Mouse (Mus musculus): ENCODE data around the gene Sema3f. TPM values are rescaled to one million over a fixed set of nuclear protein-coding genes. Genes with fewer than 3 reads are reported as not detected.

Gene Sema3f
- polyA plus RNA-seq, 1 experiment from 2014 or later = 30.2 TPM

DNA sequence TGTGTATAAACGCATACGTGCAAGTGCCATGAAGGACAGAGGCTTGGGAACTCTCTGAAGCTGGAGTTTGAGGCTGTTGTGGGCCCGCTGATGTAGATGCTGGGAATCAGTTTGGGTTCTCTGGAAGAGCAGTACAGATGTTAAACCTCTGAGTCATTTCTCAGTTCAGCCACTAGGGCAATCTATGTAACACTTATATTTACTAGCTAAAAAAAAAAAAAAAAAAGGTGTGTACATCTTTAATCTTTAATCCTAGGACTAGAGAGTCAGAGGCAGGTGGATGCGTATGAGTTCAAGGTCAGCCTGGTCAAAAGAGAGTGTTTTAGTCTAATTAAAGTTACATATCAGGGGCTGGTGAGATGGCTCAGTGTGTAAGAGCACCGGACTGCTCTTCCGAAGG, 63.3 kb downstream of the Sema3f start:
- Histone ChIP-seq H3K27me3 (ENCODE audit: control insufficient read depth, insufficient read depth, low read length) (no peaks in the 10 kb centered on the region), H3K9me3 (ENCODE audit: control insufficient read depth, low read depth, low read length) (no peaks in the 10 kb centered on the region), H3K27ac (ENCODE audit: low read length) (no peak overlapping the region), H3K9ac (replicated peaks; ENCODE audit: low read depth, low read length) (no peak overlapping the region), H3K4me3 (ENCODE audit: low read depth, low read length) (no peak overlapping the region), H3K4me1 (ENCODE audit: control insufficient read depth, insufficient read depth, low read length) (peaks cover 12% of the 10 kb centered on the region; the same call in 1 of the 2 replicates), H3K36me3 (ENCODE audit: control insufficient read depth, insufficient read depth, low read length) (no peaks in the 10 kb centered on the region), H3K4me2 (replicated peaks; ENCODE audit: low read depth, low read length) (no peak overlapping the region)
- no peak for ATAC-seq (ENCODE audit: insufficient number of reproducible peaks, insufficient read depth, low FRiP score, low read depth)
- WGBS = 77% methylated on average over 6 of the region's 6 CpGs

DNA sequence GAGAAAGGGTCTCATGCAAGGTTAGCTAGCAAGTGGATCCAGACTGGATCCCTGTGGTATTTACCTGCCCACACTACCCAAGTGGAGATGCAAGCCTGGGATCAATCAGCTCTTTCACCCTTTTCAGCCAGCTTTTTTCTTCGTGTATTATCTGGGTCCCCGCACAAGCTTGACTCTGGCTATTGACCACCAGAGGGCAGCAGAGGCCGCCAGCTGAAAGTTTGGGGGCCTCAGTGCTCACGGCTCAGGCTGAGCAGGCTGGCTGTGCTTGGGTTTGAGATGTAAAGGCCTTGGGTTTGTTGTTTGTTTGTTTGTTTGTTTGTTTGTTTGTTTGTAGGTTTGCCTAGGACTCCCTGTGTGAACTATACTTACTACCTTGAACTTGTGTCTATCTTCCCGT, 64.7 kb downstream of the Sema3f start:
- WGBS = 15% methylated on average over 5 of the region's 5 CpGs
- ATAC-seq (ENCODE audit: insufficient number of reproducible peaks, insufficient read depth, low FRiP score, low read depth) = no peak; the same call in 1 of the 2 replicates

DNA sequence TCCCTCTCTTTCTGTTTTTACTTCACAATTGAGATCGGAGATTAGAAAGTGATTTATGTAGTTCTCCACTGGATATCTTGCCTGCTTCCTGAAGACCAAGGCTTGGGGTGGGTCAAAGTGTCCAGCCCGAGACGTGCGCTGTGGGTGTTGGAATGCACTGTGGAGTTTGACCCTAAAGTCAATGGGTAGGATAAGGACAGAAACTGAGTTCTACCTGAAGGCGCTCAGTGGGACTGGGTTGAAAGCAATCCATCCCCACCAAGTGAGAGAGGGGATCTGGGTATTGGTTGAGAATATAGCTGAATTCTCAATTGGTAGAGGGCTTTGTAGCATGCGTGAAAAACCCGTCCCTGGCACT, 65.1 kb downstream of the Sema3f start:
- Histone ChIP-seq H3K27me3 (ENCODE audit: control insufficient read depth, insufficient read depth, low read length) (no peaks in the 10 kb centered on the region), H3K36me3 (ENCODE audit: control insufficient read depth, insufficient read depth, low read length) (no peaks in the 10 kb centered on the region), H3K4me1 (ENCODE audit: control insufficient read depth, insufficient read depth, low read length) (0 out of 2 replicates have a peak, but pooled peaks cover 5% of the 10 kb centered on the region), H3K9me3 (ENCODE audit: control insufficient read depth, low read depth, low read length) (no peaks in the 10 kb centered on the region), H3K4me2 (replicated peaks; ENCODE audit: low read depth, low read length) (peak overlapping the region; percentile 74), H3K27ac (ENCODE audit: low read length) (no peak overlapping the region), H3K4me3 (ENCODE audit: low read depth, low read length) (0 out of 2 replicates have a peak overlapping the region, but pooled peaks have one; percentile 28), H3K9ac (replicated peaks; ENCODE audit: low read depth, low read length) (peak overlapping the region; percentile 57; the same call in 1 of the 2 replicates)
- ATAC-seq (ENCODE audit: insufficient number of reproducible peaks, insufficient read depth, low FRiP score, low read depth) = no peak; the same call in 1 of the 2 replicates
- WGBS = 43% methylated on average over 7 of the region's 7 CpGs

More for the DNA sequence above, 64.7 kb downstream of the Sema3f start:
- Histone ChIP-seq H3K4me1 (ENCODE audit: control insufficient read depth, insufficient read depth, low read length) (peaks cover 7% of the 10 kb centered on the region; the same call in 1 of the 2 replicates), H3K27ac (ENCODE audit: low read length) (no peak overlapping the region), H3K36me3 (ENCODE audit: control insufficient read depth, insufficient read depth, low read length) (no peaks in the 10 kb centered on the region), H3K9ac (replicated peaks; ENCODE audit: low read depth, low read length) (no peak overlapping the region), H3K27me3 (ENCODE audit: control insufficient read depth, insufficient read depth, low read length) (no peaks in the 10 kb centered on the region), H3K4me3 (ENCODE audit: low read depth, low read length) (no peak overlapping the region), H3K4me2 (replicated peaks; ENCODE audit: low read depth, low read length) (0 out of 2 replicates have a peak overlapping the region, but pooled peaks have one; percentile 74), H3K9me3 (ENCODE audit: control insufficient read depth, low read depth, low read length) (no peaks in the 10 kb centered on the region)

DNA sequence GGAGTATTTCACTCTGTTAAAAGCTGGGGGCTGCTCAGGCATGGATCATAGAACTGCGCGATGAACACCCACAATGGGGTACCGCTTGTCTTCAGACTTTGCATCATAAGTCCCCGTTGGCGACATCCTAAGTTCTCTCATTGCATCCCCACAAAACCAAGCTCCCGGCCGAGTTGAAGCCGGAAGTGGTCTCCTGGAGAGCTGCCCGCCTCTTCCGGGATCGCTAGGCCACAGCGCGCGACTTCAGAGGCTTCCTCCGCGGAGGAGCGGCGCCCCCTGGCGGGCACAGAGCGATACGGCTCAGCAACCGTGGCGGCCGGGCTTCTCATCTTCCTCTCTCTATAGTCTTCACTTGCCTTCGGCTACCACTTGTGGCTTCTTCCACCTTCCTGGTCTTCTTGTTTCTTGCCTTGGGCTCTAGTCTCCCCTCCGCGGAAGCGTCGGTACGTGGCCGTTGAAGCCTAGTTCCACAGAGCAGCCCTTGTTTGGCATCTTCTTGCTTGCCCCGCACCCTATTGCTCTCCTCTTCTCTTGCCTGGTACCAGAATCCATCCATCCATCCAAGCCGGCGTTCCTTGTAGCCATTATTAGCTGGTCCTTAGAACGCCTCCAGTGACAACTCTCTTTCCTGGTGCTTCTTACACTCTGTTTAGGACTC, 65.7 kb downstream of the Sema3f start:
- Histone ChIP-seq H3K9ac (replicated peaks; ENCODE audit: low read depth, low read length) (peak overlapping the region; percentile 57), H3K4me3 (ENCODE audit: low read depth, low read length) (peak overlapping the region; percentile 28), H3K4me2 (replicated peaks; ENCODE audit: low read depth, low read length) (peak overlapping the region; percentile 74), H3K27me3 (ENCODE audit: control insufficient read depth, insufficient read depth, low read length) (no peaks in the 10 kb centered on the region), H3K4me1 (ENCODE audit: control insufficient read depth, insufficient read depth, low read length) (0 out of 2 replicates have a peak, but pooled peaks cover 5% of the 10 kb centered on the region), H3K27ac (ENCODE audit: low read length) (peak overlapping the region; percentile 52; the same call in 1 of the 2 replicates), H3K9me3 (ENCODE audit: control insufficient read depth, low read depth, low read length) (no peaks in the 10 kb centered on the region), H3K36me3 (ENCODE audit: control insufficient read depth, insufficient read depth, low read length) (no peaks in the 10 kb centered on the region)
- ATAC-seq (ENCODE audit: insufficient number of reproducible peaks, insufficient read depth, low FRiP score, low read depth) = peak; percentile 57; the same call in 1 of the 2 replicates
- WGBS = 4% methylated on average over 35 of the region's 35 CpGs

DNA sequence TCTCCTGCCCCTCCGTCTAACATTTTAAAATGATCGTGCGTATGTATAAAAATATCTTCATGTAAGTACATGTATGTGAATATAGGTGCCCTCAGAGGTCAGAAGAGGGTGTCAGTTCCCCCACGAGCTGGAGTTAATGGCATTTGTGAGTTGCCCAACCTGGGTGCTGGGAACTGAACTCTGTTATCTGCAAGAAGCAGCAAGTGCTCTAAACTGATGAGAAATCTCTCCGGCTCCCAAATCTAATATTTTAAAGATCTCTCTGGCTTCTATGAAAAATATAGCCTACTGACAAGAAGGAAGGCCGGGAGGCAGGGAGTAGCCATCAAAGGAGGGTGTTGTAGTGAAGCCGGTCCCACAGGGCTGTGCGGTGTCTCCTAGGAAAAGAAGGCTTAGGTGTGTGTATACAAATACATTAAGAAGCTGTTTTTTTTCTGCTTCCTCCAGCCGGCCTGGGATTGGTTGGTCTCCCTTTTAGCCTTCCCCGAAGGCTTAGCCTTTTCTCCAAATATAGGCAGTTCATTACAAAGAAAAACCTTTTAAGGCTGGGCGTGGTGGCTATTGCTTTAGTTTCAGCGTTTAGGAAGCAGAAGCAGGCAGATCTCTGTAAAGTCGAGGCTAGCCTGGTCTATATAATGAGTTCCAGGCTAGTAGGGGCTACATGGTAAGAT, 66.6 kb downstream of the Sema3f start:
- no peak overlapping the region for H3K27ac ChIP-seq (ENCODE audit: low read length)
- H3K4me1 ChIP-seq (ENCODE audit: control insufficient read depth, insufficient read depth, low read length) = 0 out of 2 replicates have a peak, but pooled peaks cover 5% of the 10 kb centered on the region
- H3K4me2 ChIP-seq (replicated peaks; ENCODE audit: low read depth, low read length) = peak overlapping the region; percentile 74
- H3K4me3 ChIP-seq (ENCODE audit: low read depth, low read length) = no peak overlapping the region
- WGBS = 90% methylated on average over 13 of the region's 13 CpGs
- H3K9ac ChIP-seq (replicated peaks; ENCODE audit: low read depth, low read length) = no peak overlapping the region
- no peaks in the 10 kb centered on the region for H3K27me3 ChIP-seq (ENCODE audit: control insufficient read depth, insufficient read depth, low read length)
- ATAC-seq (ENCODE audit: insufficient number of reproducible peaks, insufficient read depth, low FRiP score, low read depth) = no peak
- H3K36me3 ChIP-seq (ENCODE audit: control insufficient read depth, insufficient read depth, low read length) = no peaks in the 10 kb centered on the region
- no peaks in the 10 kb centered on the region for H3K9me3 ChIP-seq (ENCODE audit: control insufficient read depth, low read depth, low read length)

DNA sequence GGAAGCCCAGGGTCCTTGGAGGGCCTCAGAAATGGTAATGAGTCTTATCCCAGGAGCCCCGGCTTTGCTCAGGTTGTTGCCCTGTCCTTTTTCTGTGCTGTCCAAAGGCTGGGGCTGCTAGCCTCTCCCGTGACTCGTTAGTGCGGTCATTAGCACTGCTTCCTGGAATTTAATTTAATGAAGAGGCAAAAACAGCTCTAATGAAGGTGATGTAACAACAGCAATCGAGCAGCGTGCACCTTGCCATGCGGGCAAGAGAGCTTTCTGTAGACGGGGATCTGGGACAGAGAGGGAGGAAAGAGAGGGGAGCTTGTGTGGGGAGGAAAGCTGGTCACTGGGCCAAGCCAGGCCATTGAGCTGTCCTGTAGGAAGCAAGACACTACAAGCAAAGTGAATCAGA, 68.6 kb downstream of the Sema3f start:
- H3K4me3 ChIP-seq (ENCODE audit: low read depth, low read length) = no peak overlapping the region
- no peaks in the 10 kb centered on the region for H3K9me3 ChIP-seq (ENCODE audit: control insufficient read depth, low read depth, low read length)
- H3K27ac ChIP-seq (ENCODE audit: low read length) = no peak overlapping the region
- no peaks in the 10 kb centered on the region for H3K27me3 ChIP-seq (ENCODE audit: control insufficient read depth, insufficient read depth, low read length)
- no peaks in the 10 kb centered on the region for H3K36me3 ChIP-seq (ENCODE audit: control insufficient read depth, insufficient read depth, low read length)
- H3K9ac ChIP-seq (replicated peaks; ENCODE audit: low read depth, low read length) = no peak overlapping the region
- no peak for ATAC-seq (ENCODE audit: insufficient number of reproducible peaks, insufficient read depth, low FRiP score, low read depth)
- H3K4me2 ChIP-seq (replicated peaks; ENCODE audit: low read depth, low read length) = no peak overlapping the region
- H3K4me1 ChIP-seq (ENCODE audit: control insufficient read depth, insufficient read depth, low read length) = 0 out of 2 replicates have a peak, but pooled peaks cover 8% of the 10 kb centered on the region
- WGBS = 70% methylated on average over 8 of the region's 8 CpGs

DNA sequence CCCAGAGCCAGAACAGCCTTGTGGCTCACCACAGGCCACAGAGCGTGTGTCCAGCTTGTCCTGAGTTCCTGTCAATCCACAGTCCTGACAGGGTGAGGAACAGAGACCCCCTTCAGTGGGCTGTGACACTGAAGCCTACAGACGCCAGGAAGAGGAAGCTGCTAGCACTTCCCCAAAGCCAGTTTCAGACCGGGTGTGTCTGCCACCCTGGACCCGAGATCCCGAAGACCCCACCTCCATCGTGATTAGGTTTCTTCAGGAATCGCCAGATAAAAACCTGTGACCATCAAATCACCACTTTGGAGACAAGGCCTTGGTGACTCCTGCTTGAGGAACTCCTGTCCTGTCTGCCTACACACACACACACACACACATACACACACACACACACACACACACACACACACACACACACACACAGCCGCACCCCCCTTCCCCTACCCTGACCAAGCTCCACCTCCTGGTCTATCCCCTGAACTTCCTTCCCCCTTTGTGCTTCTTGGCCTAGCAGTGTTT, 70.0 kb downstream of the Sema3f start:
- no peaks in the 10 kb centered on the region for H3K9me3 ChIP-seq (ENCODE audit: control insufficient read depth, low read depth, low read length)
- H3K4me2 ChIP-seq (replicated peaks; ENCODE audit: low read depth, low read length) = no peak overlapping the region
- H3K27me3 ChIP-seq (ENCODE audit: control insufficient read depth, insufficient read depth, low read length) = no peaks in the 10 kb centered on the region
- ATAC-seq (ENCODE audit: insufficient number of reproducible peaks, insufficient read depth, low FRiP score, low read depth) = no peak
- H3K27ac ChIP-seq (ENCODE audit: low read length) = no peak overlapping the region
- no peaks in the 10 kb centered on the region for H3K36me3 ChIP-seq (ENCODE audit: control insufficient read depth, insufficient read depth, low read length)
- H3K9ac ChIP-seq (replicated peaks; ENCODE audit: low read depth, low read length) = no peak overlapping the region
- no peak overlapping the region for H3K4me3 ChIP-seq (ENCODE audit: low read depth, low read length)
- 0 out of 2 replicates have a peak, but pooled peaks cover 9% of the 10 kb centered on the region for H3K4me1 ChIP-seq (ENCODE audit: control insufficient read depth, insufficient read depth, low read length)
- WGBS = 45% methylated on average over 8 of the region's 8 CpGs

DNA sequence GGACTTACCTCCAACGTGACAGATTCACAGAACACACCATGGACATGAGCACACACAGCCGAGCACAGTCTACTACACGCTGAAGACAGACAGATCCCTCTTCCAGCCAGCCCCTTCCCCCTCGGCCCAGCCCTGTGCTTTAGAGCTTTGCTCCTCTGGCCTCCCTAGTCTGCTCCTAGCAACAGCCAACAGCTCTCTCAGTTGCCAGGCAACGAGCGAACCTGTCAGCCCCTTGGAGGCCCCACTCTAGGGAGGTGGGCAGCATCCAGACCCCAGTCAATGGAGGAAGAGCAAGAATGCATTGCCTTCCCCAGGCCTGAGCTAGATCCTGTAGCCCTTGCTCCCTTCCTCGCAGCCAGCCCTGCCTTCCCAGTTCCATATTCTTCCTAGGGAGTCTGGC, 73.2 kb downstream of the Sema3f start:
- no peaks in the 10 kb centered on the region for H3K27me3 ChIP-seq (ENCODE audit: control insufficient read depth, insufficient read depth, low read length)
- H3K4me1 ChIP-seq (ENCODE audit: control insufficient read depth, insufficient read depth, low read length) = peaks cover 14% of the 10 kb centered on the region
- no peak overlapping the region for H3K4me3 ChIP-seq (ENCODE audit: low read depth, low read length)
- no peaks in the 10 kb centered on the region for H3K9me3 ChIP-seq (ENCODE audit: control insufficient read depth, low read depth, low read length)
- no peaks in the 10 kb centered on the region for H3K36me3 ChIP-seq (ENCODE audit: control insufficient read depth, insufficient read depth, low read length)
- 18% methylated on average over 7 of the region's 7 CpGs for WGBS
- 0 out of 2 replicates have a peak overlapping the region, but pooled peaks have one; percentile 12 for H3K4me2 ChIP-seq (replicated peaks; ENCODE audit: low read depth, low read length)
- no peak for ATAC-seq (ENCODE audit: insufficient number of reproducible peaks, insufficient read depth, low FRiP score, low read depth)
- H3K27ac ChIP-seq (ENCODE audit: low read length) = peak overlapping the region; percentile 44; the same call in 1 of the 2 replicates
- H3K9ac ChIP-seq (replicated peaks; ENCODE audit: low read depth, low read length) = no peak overlapping the region

Data from stomach, embryonic 14.5 days (tissue).